Mouse (Mus musculus) CD4-positive, CD25-positive, alpha-beta regulatory T cell (primary cell): Measurements from ENCODE around the gene Stom. TPM values are rescaled to one million over a fixed set of nuclear protein-coding genes. Genes with fewer than 3 reads are reported as not detected.

Experiments
- polyA plus RNA-seq: library from polyadenylated mRNA; unstranded; fragments of 100-300 nt; shearing (Covaris generic); gene quantifications from one replicate; pipeline ENCODE4 v1.2.1, GENCODE M21; 2017

Gene Stom
- 2.0 TPM for polyA plus RNA-seq

DNA sequence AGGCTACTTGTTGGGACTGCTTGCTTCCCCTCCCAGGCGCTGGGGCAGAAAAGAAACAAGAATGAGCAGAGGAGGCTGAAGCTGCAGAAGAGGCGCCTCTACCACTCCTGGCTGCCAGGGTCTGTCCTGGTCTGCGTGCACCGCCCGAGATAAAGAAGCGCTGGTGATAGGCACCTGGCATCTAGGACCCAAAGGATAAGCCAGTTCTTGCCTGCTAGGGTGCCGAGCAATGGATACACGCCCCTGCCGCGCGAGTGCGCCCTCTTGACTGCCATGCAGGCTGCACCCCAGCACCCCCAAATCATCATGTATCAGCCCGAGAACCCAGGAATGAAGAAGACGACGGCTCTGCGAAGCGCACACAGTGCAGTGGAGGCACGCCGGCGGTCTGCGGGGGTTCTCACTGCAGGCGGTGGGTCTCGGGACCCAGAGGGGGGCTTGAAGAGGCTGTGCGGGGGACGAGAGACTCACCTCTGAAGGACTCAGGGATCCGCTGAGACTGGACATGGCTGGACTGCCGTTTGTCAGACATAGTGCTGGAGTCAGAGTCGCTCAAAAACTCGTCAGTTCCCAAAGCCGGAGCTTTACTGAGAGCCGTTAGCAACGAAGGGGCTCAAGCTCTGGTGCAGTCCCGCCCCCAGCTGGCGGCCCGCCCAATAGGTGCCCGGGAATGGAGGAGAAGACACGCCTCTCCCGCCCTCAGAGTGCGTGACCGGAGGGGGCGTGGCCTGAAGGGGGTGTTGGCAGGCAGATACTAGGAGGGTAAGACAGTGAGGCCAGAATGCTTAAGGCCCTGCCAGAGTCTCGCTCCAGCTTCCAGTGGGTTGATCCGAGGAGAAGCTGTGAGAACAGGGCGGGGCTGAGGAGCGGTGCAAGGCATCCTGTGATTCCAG lies at the start of gene Stom:
Stom (minus strand) TSS at position 589 of the 893 bp plus-strand sequence.

DNA sequence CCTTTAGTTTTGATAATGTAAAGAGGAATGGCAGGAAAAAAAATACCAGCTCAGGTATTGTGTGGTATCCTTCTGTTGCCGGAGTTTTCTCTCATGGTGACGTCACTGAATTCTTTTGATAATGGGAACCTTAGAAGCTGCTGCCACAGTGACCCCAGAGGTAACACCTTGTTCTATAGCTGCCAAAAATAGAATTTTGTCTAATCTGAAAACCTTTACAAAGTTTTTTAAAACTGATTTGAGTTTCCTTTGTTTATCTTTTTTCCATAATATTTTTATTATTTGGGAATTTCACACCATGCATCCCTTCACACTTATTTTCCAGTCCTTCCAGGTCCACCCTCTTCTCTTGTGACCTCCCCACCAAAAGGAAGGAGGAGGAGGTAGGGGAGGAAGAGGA lies 30.9 kb upstream of the Stom start, which contains the start of gene 4930568D16Rik:
4930568D16Rik (minus strand) TSS at position 101 of the 400 bp plus-strand sequence.

Other genes starting within 250 kb of the Stom start
- gene AI182371, start 235.4 kb downstream of the Stom start, polyA plus RNA-seq, result 1.1 TPM
- gene Cntrl, start 227.5 kb downstream of the Stom start, polyA plus RNA-seq, result 96.5 TPM
- 159 TPM for gene Rab14, start 135.9 kb downstream of the Stom start, polyA plus RNA-seq
- 33.3 TPM for gene Gsn, start 80.6 kb downstream of the Stom start, polyA plus RNA-seq
- not detected for gene 4930568D16Rik, start 30.8 kb upstream of the Stom start, polyA plus RNA-seq
- not detected for gene 4930402F06Rik, start 60.2 kb upstream of the Stom start, polyA plus RNA-seq
- 21.2 TPM for gene Ggta1, start 126.3 kb upstream of the Stom start, polyA plus RNA-seq
- gene Dab2ip, start 221.3 kb upstream of the Stom start, polyA plus RNA-seq, result 0.54 TPM